Mouse (Mus musculus) hindbrain, embryonic 15.5 days (tissue): ENCODE data around the gene Minpp1. TPM values are rescaled to one million over a fixed set of nuclear protein-coding genes. Genes with fewer than 3 reads are reported as not detected.

ENCODE experiments used
- polyA plus RNA-seq: library from polyadenylated mRNA; unstranded; fragments of >200 nt; fragmentation: Nextera tagmentation; extraction: Ambion mirVana; gene quantifications from 2 replicates; pipeline ENCODE4 v1.2.1, GENCODE M21; 2015

Gene Minpp1
- polyA plus RNA-seq, 1 experiment from 2014 or later = 57.7 TPM

Other genes starting within 250 kb of the Minpp1 start
- 21.7 and 22.7 TPM in 2 replicates for gene Sgms1, start 96.1 kb upstream of the Minpp1 start, polyA plus RNA-seq
- gene Rpl9-ps6, start 19.2 kb upstream of the Minpp1 start, polyA plus RNA-seq = 51.3 and 60.0 TPM in 2 replicates
- 1.2 TPM in 2 replicates for gene Papss2, start 110.0 kb downstream of the Minpp1 start, polyA plus RNA-seq